Mouse (Mus musculus): Measurements from ENCODE around the gene Gucy1a1. TPM values are rescaled to one million over a fixed set of nuclear protein-coding genes. Genes with fewer than 3 reads are reported as not detected.

Gene Gucy1a1
- 146 TPM for polyA plus RNA-seq (2014; fragmentation: Illumina TruSeq; extraction: RNeasy Lipid Tissue Mini Kit (QIAGEN cat#74804))

GRCm38 (mm10) chr3:82145126-82145901 lies at the start of gene Gucy1a1:
TSS of gene Gucy1a1 (minus strand) at chr3:82145789.

DNA sequence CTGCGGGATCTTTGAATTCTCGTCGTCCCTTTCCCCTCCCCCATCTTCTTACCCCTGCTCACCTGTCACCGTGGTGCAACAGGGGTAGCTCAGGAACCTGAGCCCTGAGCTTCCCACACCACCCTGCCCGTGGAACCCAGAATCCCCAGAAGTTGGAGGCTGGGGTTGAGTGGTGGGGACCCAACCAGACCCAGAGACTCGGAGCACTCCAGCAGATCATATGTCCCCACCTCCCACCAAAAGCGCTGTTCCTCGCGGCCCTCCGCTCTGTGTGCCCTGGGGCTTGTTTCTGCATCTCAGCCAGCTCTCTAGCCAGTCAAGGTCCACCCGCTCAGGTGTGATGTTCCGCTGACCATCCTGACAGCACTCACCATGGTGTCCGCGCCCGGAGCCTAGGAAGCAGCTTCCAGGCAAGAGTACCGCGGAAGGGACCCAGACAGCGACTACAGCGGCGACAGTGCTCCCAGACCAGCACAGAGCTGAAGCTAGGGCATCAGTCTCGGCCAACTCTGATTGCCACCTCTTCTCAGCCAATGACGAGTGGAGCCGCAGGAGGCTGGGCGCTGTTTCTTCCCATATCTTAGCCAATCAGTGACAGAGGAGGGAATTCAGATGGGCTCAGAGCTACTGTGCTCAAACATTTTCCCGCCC lies 71.3 kb downstream of the Gucy1a1 start, which contains the start of gene Gucy1b1:
Gene Gucy1b1, minus strand, starts transcription at position 489 of the 651 bp plus-strand sequence.

Other genes starting within 250 kb of the Gucy1a1 start
- 105 TPM for gene Ctso, start 213.2 kb downstream of the Gucy1a1 start, polyA plus RNA-seq (2014; fragmentation: Illumina TruSeq; extraction: RNeasy Lipid Tissue Mini Kit (QIAGEN cat#74804))
- gene Tdo2, start 169.6 kb downstream of the Gucy1a1 start, polyA plus RNA-seq (2014; fragmentation: Illumina TruSeq; extraction: RNeasy Lipid Tissue Mini Kit (QIAGEN cat#74804)), result 0.20 TPM
- not detected for gene Asic5, start 163.5 kb downstream of the Gucy1a1 start, polyA plus RNA-seq (2014; fragmentation: Illumina TruSeq; extraction: RNeasy Lipid Tissue Mini Kit (QIAGEN cat#74804))
- gene Gucy1b1, start 71.1 kb downstream of the Gucy1a1 start, polyA plus RNA-seq (2014; fragmentation: Illumina TruSeq; extraction: RNeasy Lipid Tissue Mini Kit (QIAGEN cat#74804)), result 36.9 TPM
- gene Map9, start 212.3 kb upstream of the Gucy1a1 start, polyA plus RNA-seq (2014; fragmentation: Illumina TruSeq; extraction: RNeasy Lipid Tissue Mini Kit (QIAGEN cat#74804)), result 11.7 TPM